Mouse (Mus musculus): ENCODE data around the gene Mmrn1.

GRCm38 (mm10) chr6:60985919-60986318 lies 61.1 kb downstream of the Mmrn1 start:
- TF ChIP-seq CTCF (IDR thresholded peaks at IDR 0.05; ENCODE audit: low read depth) (peak; percentile 56), EP300 (IDR thresholded peaks at IDR 0.05; ENCODE audit: low read depth) (no peak)

All from liver, postnatal 0 days (tissue).